Mouse (Mus musculus) heart, adult 2 months (tissue): ENCODE data around the gene Srms.

ENCODE experiments used
- EP300 ChIP-seq: fragments of 200-500 bp; IDR thresholded peaks from 2 replicates; pipeline ENCODE4 v1.6.1; 2011; ENCODE audit warnings: low read depth, low read length, control low read depth; ENCODE audit not compliant: insufficient read depth
- POLR2A ChIP-seq: fragments of 200-500 bp; IDR thresholded peaks from 2 replicates; pipeline ENCODE4 v1.6.1; 2011; ENCODE audit warnings: mild to moderate bottlenecking, low read depth, low read length, control low read depth; ENCODE audit not compliant: insufficient read depth

DNA sequence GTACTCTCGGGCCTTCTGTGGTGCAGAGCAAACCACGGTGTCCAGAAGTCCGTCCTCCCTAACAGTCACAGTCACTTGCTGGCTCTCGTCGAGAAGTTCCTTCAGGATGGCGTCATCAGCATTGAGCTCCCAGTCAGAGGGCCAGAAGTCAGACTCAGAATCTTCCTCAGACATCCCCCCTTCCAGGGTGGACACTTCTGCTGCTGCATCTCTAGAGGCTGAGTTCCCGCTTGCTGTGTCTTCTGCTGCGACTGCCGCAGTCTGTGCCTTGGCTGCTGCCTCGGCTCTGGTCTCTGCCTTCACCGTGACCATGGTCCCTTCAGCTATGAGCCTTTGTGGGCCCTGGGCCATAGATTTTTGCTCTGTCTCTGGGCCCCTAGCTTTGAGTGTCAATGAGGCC lies 21.7 kb upstream of the Srms start:
- TF ChIP-seq POLR2A = no peak
- no peak for TF ChIP-seq EP300
